16 mouse cellular contexts compared by ENCODE assay signal in genomic region chr16:51650100-51650499, GRCm38 (mm10).
"Had no signal": no experiment of that assay in that cellular context is flagged by ENCODE, and none has a peak within 500 bp of the region (broad histone marks: within the 10 kb centered on the region; RNA-seq: fewer than 3 reads in every experiment).

No protein-coding gene starts in this region.

- H3K27ac ChIP-seq: kidney, embryonic 15.5 days; limb, embryonic 13.5 days; liver, embryonic 14.5 days; midbrain, embryonic 12.5 days; neural tube, embryonic 13.5 days; stomach, embryonic 15.5 days had no signal

- H3K4me2 ChIP-seq: kidney, embryonic 15.5 days; limb, embryonic 13.5 days; midbrain, embryonic 12.5 days; neural tube, embryonic 13.5 days; stomach, embryonic 15.5 days had no signal

- H3K27me3 ChIP-seq: kidney, embryonic 15.5 days; limb, embryonic 13.5 days; midbrain, embryonic 12.5 days; neural tube, embryonic 13.5 days; stomach, embryonic 15.5 days had no signal

- H3K4me1 ChIP-seq: kidney, embryonic 15.5 days; limb, embryonic 13.5 days; midbrain, embryonic 12.5 days; neural tube, embryonic 13.5 days; stomach, embryonic 15.5 days had no signal

- DNase-seq: kidney, adult 2 months; kidney, postnatal 14 days; left cerebral cortex, postnatal 4 days; lung, adult 18-20 months; lung, postnatal 4 days; retina, postnatal 1 day; right cerebral cortex, postnatal 4 days; spleen, adult 18-20 months; thymus, adult 18-20 months; thymus, postnatal 25 days had no signal

- H3K36me3 ChIP-seq: kidney, embryonic 15.5 days; limb, embryonic 13.5 days; midbrain, embryonic 12.5 days; neural tube, embryonic 13.5 days; stomach, embryonic 15.5 days had no signal

- H3K9me3 ChIP-seq: kidney, embryonic 15.5 days; limb, embryonic 13.5 days; midbrain, embryonic 12.5 days; neural tube, embryonic 13.5 days; stomach, embryonic 15.5 days had no signal

- H3K9ac ChIP-seq: kidney, embryonic 15.5 days; limb, embryonic 13.5 days; liver, embryonic 14.5 days; midbrain, embryonic 12.5 days; neural tube, embryonic 13.5 days; stomach, embryonic 15.5 days had no signal

- H3K4me3 ChIP-seq: kidney, embryonic 15.5 days; limb, embryonic 13.5 days; midbrain, embryonic 12.5 days; neural tube, embryonic 13.5 days; stomach, embryonic 15.5 days had no signal
